Mouse (Mus musculus) kidney, adult 9 months (tissue): ENCODE data around the gene Agbl4.
A peak's percentile ranks its signal among the peaks of the same experiment; 100 is the strongest.

Experiments used
- DNase-seq: peaks from one replicate; pipeline ENCODE4 v3.0.0; 2022

Gene Agbl4

DNA sequence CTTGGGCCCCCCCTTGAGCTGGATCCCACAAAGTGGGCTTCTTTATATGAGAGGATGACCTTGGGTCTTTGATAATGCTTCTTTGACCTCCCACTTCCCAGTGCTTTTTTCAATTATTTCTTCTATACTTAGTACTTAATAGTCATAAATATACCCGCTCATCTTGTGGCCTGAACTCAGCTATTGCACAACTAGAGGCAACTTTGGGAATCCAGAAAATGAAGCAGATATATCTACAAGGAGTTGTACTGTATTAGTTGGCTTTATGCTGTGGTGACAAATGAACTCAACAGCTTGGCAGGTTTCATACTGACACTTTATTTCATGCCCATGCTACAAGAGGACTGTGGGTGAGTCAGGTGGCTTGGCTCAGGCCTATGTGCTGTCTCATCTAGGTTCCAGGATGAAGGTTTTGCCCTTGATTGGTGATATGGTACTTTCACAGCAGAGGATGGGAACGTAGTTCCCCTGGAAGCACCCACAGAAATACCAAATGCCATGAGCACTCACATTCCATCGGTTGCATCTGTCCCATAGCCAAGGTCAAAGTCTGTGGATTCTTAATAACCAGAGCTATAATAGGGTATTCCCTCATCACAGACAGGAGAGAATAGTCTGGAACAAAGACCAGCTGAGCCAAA is 1197.3 kb downstream of the Agbl4 start:
- no peak for DNase-seq

DNA sequence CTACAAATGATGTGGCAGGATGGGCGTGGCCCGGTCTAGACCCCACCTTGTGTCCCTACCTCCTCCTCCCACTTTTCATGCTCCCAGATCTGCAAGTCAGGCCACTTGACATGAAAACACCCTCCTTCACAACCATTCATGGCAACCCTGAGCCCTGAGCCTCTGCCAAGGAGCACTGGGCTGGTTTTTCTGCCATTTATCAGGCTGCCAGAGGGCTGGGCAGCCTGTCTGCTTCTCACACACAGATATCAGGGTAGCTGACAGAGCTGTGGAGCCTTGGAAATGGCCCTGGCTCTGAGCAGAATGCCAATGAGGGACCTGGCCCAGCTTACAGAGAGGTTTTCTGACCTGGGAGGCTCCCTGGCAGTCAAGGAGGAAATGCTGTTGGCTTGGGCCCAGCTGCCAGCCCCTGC is 1199.8 kb downstream of the Agbl4 start:
- no peak for DNase-seq

DNA sequence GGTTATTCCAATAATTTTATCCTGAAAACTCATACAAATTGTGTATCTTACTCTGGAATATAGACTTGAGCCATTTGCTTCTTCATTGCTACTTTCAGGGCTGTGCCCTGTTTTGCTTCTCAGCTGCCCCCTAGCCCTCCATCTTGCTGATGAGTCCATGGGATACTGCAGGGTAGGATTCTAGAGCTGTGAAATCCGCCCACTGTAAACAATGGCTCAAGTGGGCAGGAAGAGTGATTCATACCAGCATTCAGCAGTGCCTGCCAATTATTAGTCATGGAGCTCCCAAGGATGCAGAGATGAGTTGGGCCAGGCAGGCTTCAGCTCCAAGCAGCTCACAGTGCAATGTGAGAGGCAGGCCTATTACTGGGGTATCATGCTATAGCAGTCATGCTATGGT is 1200.5 kb downstream of the Agbl4 start:
- no peak for DNase-seq

DNA sequence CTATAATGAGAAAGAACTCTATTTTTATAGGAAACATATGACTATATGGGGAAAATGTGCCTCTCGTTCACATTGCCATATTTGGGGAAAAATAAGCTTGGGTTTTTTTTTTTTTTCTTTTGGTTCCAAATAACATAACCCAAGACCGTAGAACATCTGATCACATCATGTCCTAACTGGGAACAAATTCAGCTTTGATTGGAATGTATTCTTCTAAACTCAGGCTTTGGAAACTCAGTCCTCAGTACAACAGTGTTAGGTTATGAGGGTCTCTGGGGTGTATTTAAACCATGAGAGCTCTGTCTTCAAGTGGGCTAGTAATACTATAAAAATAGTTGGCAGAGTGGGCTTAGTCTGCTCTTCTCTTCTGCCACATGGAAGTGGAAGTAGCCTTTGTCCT is 1205.7 kb downstream of the Agbl4 start:
- no peak for DNase-seq

DNA sequence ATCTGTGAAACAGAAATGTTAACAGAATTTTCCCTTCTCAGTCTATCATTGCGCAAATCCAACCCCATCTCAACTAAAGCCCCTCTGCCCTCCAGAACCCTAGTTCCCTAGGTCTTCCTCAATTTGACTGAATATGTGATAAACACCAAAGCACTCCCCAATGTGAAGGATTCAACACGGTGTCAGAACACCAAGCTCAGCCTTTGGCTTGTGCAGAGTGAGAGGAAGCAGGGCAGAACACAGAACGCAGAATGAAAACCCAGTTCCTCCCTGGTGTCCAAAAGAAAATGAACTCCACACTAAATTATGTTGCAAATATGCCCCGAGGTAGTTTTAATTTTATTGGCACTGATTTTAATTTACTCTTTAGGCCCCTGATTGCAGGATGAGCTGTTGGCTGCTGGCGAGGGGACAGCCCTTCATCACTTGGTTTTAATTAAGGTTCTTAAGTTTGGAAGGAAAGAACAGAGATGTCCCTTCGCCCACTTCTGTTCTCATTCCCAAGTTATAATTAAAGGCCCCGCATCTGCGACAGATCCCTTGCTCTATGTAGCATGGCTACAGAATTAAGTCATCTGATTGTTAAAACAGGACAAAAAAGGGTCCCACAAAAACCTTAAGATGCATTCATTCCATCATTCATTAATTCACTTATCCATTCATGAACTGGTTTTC is 1210.5 kb downstream of the Agbl4 start:
- no peak for DNase-seq

DNA sequence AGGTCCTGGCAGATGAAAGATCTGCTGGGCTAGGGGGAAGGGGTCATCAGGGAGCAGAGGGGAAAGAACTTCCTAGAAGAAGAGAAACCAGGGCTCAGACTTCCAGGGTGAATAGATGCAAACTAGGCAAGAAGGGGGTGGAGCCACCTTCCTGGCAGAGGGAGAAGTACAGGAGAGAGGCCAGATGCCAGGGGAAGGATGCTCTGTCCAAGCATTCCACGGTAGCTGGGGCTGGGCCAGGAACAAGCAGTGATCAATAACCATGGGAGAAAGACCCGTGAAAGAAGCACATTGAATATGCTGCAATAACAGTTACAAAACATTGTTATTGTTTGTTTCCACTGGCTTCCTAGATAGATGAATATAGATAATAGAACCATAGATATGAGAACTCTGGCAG is 1224.4 kb downstream of the Agbl4 start:
- DNase-seq, result no peak

DNA sequence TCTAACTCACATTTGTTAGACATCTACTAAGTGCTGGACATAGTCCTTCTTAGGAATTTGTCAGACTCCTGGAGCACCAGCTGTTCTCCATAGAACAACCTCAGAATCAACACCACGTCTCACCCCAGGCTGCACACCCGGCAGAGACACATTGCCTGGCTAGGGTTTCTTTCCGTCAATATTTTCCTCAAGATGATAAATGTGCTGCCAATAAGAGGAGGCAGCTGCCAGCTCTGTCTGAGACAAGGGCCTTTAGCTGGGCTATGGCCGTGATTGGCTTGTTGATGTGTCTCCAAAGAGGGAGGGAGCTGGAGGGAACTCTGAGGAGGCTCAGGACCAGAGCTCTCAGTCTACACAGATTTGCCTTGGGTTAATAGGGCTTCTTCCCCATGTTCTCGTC is 1227.5 kb downstream of the Agbl4 start:
- no peak for DNase-seq

DNA sequence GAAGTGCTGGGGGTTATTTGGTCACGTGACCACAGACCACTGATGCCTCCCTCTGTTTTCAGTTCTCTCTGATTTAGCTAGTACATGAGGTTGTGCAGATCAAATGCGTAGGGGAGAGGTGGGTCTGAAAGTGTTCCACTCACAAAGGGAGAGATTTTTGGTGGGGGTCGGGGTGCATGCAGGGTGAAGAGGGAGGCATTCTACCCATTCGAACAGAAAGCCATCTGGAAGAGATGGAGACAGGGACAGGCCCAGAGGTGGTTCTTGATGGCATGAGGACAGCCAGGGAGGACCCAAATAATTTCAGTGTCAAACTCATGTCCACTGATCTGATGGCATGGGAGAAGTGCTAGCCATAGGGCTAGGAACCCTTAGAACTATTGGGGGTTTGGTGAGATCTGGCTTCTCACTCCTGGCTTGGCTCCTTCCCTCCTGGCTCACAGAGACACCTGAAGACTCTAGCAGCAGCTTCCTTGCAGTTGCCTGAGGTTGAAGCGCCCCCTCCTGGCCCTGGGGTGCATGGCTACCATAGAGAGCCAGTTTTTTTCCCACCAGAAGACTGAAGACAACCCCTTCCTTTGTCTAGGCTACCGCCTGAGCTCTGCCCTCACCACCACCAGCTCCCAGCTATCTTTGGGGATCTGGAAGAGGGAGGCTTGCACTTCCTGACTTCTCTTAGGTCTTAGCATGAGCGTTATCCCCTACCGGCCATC is 1228.8 kb downstream of the Agbl4 start:
- peak; percentile 67 for DNase-seq

DNA sequence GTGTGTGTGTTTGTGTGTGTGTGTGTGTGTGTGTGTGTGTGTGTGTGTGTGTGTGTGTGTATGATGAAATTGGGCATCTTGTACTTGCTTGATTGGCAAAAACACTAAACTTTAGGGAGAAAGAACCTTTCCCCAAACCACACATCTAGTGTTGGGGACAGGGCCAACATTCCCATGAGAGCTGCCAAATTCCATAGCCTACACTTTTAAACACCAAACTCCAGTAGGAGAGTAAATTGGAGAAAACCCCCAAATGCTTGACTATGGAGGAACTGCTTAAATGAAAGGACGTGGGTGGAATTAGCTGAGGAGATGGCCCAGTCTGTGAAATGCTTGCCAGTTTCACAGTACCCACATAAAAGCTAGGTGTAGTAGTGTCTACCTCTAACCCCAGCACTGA is 1235.2 kb downstream of the Agbl4 start:
- DNase-seq, result no peak

DNA sequence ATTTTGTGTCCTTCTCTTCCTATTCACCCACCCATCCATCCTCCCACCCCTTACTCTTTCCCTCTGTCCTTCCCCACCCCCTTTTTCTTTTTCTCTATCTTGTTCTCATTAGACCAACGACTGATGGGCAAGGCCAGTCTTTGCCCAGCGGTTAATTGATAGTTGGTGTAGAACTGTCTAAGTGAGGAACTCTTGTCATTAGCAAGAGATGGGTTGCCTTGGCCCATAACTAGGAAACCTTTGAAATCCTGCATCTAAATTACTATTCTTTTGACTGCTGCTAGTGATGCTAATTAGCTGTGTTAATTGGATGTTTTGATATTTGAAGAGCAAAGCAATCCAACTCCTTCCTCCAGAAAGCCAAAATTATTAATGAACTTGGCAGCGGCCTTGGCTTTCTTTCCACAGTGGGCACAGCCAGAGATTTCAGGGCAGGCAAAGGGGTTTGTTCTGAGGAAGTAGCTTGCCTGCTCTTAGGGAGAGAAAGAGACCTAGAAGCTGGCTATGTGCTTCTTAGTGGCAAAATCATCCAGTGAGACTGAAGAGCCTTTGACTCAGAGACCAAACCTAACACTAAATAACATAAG is 1238.2 kb downstream of the Agbl4 start:
- DNase-seq, result no peak

DNA sequence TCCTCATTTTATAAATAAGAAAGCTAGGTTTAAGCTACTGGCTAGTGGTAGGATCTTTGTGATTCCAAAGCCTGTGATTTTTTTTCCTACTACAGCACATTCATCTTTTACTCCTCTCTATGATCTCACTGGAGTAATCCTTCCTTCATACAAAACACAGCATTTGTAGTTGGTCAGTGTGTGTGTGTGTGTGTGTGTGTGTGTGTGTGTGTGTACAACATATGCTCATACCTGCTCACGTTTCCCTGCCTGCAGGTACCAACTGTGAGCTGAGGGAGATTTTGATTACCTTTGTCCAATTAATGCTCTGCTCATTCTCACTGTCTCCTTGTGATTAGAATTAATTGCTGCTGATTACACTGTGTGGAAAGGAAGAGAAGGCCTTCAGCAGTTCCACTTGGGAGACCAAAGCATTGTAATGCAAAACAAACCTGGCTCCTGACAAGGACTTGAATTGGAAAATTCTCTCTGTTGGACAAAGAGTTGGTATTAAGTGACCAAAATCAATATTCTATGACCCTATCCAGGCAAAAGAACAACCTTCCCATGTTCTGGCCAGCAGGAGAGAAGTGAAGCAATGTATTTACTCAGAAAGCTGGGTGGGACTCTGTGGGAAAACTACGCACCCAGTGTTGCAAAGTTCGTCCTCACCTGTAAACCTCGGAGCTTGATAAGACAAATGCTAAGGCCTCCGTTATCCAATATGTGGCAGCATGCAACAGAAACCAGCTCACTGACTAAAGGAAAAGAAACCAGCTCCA is 1241.7 kb downstream of the Agbl4 start:
- DNase-seq, result no peak

DNA sequence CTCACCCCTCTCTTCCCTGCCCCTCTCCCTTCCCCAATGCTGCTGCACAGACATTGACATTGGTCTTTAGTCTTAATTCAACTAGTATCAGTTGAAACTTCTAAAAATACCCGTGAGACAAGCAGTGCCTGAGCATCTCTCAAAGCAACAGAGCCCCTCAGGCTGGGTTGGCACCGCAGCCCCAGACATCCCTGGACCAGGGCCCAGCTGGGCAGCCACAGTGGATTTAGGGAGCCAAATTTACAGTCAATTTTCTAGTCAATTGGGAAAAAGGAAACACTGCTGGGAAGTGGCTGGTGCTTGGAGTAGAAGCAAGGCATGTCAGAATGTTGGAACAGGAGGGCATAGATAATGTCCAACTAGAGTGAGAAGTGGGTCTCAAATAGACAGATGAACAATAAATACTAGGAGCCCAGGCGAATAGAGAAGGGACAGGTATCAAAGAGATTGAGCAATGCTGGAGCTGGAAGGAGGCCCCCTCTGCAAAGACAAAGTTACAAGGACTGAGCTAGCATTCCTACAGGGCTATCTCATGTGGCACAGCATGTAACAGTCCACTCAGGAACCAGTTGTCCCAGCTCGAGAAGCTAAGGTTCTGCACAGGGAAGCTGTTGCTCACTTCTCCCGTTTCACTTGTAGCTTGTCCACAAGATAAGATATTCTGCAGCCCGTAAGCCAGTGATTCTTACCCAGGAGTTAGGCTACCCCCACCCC is 1247.8 kb downstream of the Agbl4 start:
- DNase-seq, result no peak

DNA sequence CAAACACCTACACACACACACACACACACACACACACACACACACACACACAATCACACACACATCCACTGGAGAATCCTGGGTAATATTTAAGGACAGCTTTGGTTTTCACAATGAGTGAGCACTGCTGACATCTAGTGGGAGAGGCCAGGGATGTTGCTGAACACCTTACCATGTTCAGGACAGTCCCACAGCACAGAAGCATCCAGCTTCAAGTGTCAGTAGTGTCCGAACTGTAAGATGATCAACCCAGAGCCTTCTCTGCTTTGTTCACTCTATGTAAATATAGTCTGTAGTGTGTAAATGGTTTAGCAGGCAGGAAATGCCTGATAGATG is 1248.3 kb downstream of the Agbl4 start:
- DNase-seq, result peak; percentile 13

DNA sequence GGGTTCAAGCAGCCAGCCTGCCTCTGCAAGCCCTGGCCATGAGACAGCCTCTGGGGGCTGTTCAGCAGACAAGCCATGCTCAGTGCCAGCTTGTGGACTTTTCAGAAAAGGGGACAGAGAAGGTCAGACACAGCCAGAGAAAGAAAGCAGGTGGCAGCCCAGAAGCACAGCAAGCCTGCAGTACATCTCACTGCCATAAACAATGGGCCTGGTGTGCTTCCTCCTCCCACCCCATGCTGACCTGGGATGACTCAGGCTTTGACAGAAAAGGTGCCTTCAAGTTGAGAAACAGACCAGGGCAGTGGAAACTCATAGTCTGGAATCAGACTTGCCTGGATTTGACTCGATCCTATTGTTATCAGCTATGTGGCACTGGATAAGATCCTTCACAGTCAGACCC is 1256.0 kb downstream of the Agbl4 start:
- no peak for DNase-seq

DNA sequence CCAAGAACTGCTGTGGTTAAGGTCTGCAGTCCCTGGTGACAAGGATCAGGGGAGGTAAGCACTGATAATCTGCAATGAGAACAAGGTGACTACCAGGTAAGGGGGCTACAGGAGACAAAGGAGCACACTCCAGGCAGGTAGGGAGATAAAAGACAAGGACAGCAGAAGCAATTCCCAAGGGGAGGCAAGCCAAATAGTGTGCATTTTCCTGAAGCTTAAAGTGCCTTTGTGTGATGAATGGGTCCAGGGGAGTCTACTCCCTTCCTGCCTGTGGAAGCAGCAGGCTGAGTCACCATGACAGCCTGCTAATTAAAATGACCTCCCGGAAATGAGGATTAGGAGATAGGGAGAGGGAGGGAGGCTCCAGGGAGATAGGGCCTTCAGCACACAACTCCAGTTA is 1266.3 kb downstream of the Agbl4 start:
- DNase-seq, result peak; percentile 27

DNA sequence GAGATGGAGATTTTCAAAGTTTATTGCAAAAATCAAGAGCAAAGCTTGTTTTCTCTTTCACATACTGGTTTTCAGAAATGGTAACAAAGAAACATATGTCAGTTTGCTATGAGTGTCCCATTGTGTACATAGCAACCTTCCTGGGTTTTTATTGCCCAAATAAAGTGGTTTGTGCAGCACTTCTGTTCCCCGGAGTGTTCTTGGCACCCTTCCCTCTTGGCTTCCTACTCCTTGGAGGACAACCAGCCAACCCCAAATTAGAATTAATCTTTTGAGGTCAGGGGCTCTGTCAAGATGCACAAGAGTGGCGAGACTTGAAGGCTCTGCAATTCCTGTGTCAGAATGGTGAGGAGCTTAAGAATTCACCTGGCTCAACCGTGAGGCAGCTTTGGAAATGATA is 1266.7 kb downstream of the Agbl4 start:
- peak; percentile 43 for DNase-seq

DNA sequence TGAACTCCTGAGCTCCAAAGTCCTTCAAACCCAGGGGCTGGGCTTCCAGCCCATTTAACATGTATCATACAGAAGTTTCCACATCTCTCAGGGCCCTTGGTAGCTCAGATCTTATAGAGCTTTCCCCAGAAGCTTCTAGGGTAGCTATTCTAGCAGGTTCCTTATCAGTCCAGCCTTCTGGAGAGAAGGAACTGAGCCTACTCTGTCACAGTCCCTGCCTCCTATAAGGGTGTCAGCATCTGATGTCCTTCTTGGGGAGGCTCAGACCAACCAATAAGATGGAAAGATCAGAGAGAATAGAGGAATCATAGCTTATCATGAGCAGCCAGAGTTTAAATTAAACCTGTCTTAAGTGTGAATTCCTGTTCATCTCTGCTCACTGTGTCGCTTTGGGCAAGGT is 1269.3 kb downstream of the Agbl4 start:
- no peak for DNase-seq

DNA sequence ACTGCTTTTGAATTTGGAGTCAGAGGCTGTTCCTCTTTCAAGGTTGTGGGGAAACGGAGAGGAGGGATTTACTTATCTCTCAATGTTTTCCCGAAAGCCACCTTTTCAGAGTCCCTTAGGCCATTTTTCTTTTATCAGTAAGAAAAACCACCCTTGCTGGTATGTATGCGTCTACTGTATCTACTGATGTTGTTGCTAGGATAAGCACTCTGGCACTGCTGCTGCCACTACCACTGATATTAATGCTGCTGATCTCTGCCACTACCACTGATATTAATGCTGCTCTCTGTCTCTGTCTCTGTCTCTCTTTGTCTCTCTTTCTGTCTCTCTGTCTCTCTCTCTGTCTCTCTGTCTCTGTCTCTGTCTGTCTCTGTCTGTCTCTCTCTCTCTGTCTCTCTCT is 1271.9 kb downstream of the Agbl4 start:
- no peak for DNase-seq

DNA sequence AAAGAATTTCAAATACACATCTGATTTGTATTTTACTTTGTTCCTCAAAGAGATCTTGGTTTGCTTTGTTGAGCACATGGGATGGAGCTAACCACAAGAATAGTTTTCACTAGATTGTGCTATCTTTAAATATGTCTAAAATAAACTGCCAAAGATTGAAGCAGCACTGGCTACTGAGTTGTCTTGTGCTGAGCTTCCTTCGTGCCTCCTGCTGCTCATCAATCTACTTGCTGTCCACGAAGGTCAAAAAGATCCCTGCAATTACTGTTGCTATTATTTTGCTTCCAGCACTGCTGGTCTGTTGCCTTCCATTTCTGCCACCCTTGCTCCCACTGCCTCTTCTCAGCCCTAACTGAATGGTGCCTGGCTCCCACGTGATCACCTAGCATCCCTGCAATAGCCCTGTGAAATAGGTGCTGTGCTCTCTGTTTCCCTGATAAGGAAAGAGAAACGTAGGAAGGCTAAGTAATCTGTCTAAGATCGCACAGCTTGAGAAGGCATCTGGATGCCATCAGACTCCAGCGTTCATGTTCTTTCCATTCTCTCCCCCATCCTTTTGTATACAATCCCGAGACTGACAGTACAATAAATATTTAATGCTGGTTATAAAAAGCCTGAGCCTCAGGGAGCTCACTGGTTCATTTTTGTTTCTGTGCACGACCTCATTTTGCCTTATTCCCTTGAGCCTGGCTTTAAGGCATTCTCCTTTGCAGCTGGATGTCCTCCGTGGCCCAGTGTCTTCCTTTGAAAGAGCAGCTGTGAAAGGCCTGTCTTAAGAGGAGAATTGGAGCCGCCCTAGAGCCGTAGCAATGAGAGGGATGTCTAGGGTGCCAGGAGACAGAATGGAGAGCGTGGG is 1273.3 kb downstream of the Agbl4 start:
- DNase-seq, result no peak

DNA sequence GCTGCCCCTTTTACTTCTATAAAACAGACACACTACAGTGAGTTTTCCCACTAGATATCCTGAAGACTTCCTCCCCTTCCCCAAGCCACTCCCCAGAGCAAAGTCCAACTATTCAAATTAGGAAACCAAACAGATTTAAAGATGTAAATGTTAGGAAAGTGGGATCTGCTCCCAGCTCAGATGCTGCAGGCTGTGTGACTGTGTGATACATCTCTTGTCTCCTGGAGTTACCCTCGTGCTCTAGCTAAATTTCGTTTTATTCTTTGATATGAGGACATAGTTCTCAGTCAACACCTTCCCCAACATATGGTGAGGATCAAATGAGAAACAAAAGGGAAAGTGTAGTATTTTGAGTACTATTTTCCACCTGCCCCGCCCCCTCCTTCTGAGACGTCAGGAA is 1274.0 kb downstream of the Agbl4 start:
- no peak for DNase-seq

DNA sequence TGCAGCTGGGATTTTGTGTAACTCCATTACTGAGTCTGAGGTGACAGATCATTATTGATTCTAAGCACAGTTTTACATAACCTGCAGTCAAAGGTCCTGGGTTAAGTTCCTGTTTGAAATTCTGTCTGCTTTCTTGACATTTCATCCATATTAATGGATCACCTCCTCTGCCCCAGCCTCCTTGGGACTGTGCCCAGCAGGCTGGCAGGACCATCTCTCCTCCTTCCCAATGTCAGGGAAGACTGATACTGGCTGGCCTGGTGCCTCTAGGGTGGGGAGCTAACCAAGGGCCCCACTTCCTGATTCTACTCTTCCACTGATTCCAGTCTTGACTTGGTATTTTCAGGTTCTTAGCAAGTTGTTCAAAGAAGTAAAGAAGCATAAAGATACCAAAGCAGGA is 1276.4 kb downstream of the Agbl4 start:
- DNase-seq, result peak; percentile 4

DNA sequence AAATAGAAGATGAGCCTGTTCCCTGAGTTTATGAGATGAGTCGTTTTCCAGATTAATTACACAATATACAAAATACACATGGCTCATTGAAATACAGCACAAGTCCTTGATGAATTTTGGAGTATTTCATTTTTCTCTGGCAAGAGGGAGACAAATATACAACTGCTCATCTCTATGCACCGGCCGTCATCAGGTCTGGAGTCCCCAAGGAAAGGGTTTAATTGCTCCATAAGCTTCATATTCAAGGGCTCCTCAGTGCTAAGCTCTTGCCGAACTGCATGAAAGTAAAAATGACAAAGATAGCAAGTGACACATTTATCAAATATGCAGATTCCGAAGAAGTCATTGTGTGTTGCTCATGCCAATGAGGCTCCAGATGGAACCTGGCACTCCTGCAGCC is 1284.5 kb downstream of the Agbl4 start:
- DNase-seq, result no peak
